Mouse (Mus musculus): ENCODE measurements around the gene Nae1. TPM values are rescaled to one million over a fixed set of nuclear protein-coding genes. Genes with fewer than 3 reads are reported as not detected.

Nae1 gene
- polyA plus RNA-seq, 1 experiment from 2014 or later: 68.8 TPM

DNA sequence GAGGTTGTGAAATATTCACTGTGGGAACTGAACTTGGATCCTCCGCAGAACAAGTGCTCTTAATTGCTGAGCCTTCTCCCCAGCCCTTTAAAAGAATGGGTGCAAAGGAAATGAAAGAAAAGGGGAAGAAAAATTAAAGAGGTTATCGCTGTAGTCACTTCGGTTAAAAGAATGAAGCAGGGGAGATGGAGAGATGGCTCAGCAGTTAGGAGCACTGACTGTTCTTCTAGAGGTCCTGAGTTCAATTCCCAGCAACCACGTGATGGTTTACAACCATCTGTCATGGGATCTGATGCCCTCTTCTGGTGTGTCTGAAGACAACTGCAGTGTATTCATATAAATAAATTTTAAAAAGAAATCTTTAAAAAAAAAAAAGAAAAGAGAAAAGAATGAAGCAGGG is 1.6 kb upstream of the Nae1 start:
- no peak for ATAC-seq (replicated peaks; ENCODE audit: extremely low read depth, insufficient read depth, low FRiP score)
- Histone ChIP-seq H3K4me3 (ENCODE audit: low read length) (peak overlapping the region; percentile 84), H3K27ac (ENCODE audit: low read length) (no peak overlapping the region), H3K4me2 (ENCODE audit: low read depth, low read length) (peak overlapping the region; percentile 86), H3K4me1 (ENCODE audit: control insufficient read depth, insufficient read depth, low read length) (peaks cover 23% of the 10 kb centered on the region), H3K27me3 (ENCODE audit: control insufficient read depth, insufficient read depth, low read length) (peaks cover 25% of the 10 kb centered on the region), H3K36me3 (ENCODE audit: control insufficient read depth, insufficient read depth) (peaks cover 4% of the 10 kb centered on the region; the same call in 1 of the 2 replicates), H3K9me3 (replicated peaks; ENCODE audit: control insufficient read depth, low read length) (no peaks in the 10 kb centered on the region), H3K9ac (ENCODE audit: low read length) (no peak overlapping the region)
- WGBS: 87% methylated on average over 4 of the region's 4 CpGs

DNA sequence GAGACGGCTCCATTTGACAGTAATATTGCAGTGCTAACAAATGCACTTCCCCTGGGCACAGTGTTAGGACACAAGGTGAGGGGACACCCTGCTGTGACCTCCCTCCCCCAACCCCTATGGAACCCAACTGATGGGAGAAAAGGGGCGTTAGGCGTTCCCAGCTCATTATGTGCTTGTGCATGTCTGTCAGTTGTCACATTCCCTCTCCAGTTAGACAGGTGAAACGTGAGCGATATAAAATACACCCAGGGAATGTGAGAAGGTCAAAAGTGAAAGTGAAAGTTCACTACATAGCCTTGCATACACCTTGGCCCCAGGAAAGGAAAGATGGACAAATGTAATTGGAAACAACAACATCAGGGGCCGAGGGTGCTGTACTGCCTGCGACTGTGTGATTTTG is 941 bp upstream of the Nae1 start:
- Histone ChIP-seq H3K27me3 (ENCODE audit: control insufficient read depth, insufficient read depth, low read length) (peaks cover 20% of the 10 kb centered on the region), H3K4me1 (ENCODE audit: control insufficient read depth, insufficient read depth, low read length) (peaks cover 21% of the 10 kb centered on the region), H3K9me3 (replicated peaks; ENCODE audit: control insufficient read depth, low read length) (no peaks in the 10 kb centered on the region), H3K4me3 (ENCODE audit: low read length) (peak overlapping the region; percentile 84), H3K27ac (ENCODE audit: low read length) (no peak overlapping the region), H3K9ac (ENCODE audit: low read length) (peak overlapping the region; percentile 69), H3K36me3 (ENCODE audit: control insufficient read depth, insufficient read depth) (peaks cover 4% of the 10 kb centered on the region; the same call in 1 of the 2 replicates), H3K4me2 (ENCODE audit: low read depth, low read length) (peak overlapping the region; percentile 86)
- no peak for ATAC-seq (replicated peaks; ENCODE audit: extremely low read depth, insufficient read depth, low FRiP score)
- WGBS: 20% methylated on average over 7 of the region's 7 CpGs

DNA sequence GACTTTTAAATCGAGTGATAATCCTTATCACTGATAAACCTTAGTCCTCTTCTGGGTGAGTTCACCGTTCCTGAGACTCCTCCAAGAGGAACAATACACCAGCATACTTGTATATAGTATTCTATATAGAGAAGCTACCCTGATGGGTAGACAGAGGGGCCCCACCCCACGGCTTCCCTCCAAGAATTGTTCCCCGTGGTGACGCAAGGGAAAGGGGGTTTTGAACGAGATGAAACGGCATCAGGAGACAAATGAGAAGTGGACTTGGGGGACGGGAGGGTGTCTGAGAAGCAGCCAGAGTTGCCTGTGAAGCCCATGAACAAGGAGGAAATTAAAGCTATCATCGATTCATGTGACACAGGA is 323 bp upstream of the Nae1 start:
- Histone ChIP-seq H3K4me1 (ENCODE audit: control insufficient read depth, insufficient read depth, low read length) (peaks cover 21% of the 10 kb centered on the region), H3K27me3 (ENCODE audit: control insufficient read depth, insufficient read depth, low read length) (peaks cover 14% of the 10 kb centered on the region), H3K4me2 (ENCODE audit: low read depth, low read length) (peak overlapping the region; percentile 86), H3K36me3 (ENCODE audit: control insufficient read depth, insufficient read depth) (peaks cover 9% of the 10 kb centered on the region), H3K9ac (ENCODE audit: low read length) (peak overlapping the region; percentile 69), H3K9me3 (replicated peaks; ENCODE audit: control insufficient read depth, low read length) (no peaks in the 10 kb centered on the region), H3K4me3 (ENCODE audit: low read length) (peak overlapping the region; percentile 84), H3K27ac (ENCODE audit: low read length) (0 out of 2 replicates have a peak overlapping the region, but pooled peaks have one; percentile 4)
- ATAC-seq (replicated peaks; ENCODE audit: extremely low read depth, insufficient read depth, low FRiP score): peak; percentile 42
- WGBS: 6% methylated on average over 9 of the region's 9 CpGs

DNA sequence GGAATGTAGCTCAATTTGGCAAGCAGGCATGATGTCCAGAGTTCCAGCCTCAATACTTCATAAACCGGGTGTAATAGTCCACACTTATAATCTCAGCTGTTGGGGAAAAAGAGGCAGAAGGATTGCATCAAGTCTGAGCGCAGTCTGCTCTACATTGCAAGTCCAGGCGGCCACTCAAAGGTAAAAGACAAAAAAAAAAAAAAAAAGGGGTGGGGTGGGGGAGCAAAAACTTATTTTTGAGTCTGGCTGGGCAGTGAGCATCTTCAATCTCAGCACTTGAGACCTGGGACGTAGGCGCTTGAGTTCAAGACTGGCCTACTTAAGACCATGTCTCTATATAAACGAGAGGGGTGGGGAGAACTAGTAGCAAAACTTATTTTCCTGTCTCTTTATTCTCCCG is 886 bp downstream of the Nae1 start:
- Histone ChIP-seq H3K4me1 (ENCODE audit: control insufficient read depth, insufficient read depth, low read length) (peaks cover 21% of the 10 kb centered on the region), H3K27ac (ENCODE audit: low read length) (no peak overlapping the region), H3K4me2 (ENCODE audit: low read depth, low read length) (peak overlapping the region; percentile 86), H3K4me3 (ENCODE audit: low read length) (peak overlapping the region; percentile 84), H3K36me3 (ENCODE audit: control insufficient read depth, insufficient read depth) (peaks cover 15% of the 10 kb centered on the region), H3K9me3 (replicated peaks; ENCODE audit: control insufficient read depth, low read length) (no peaks in the 10 kb centered on the region), H3K9ac (ENCODE audit: low read length) (peak overlapping the region; percentile 89), H3K27me3 (ENCODE audit: control insufficient read depth, insufficient read depth, low read length) (0 out of 2 replicates have a peak, but pooled peaks cover 2% of the 10 kb centered on the region)
- WGBS: 20% methylated on average over 7 of the region's 7 CpGs
- no peak for ATAC-seq (replicated peaks; ENCODE audit: extremely low read depth, insufficient read depth, low FRiP score)

DNA sequence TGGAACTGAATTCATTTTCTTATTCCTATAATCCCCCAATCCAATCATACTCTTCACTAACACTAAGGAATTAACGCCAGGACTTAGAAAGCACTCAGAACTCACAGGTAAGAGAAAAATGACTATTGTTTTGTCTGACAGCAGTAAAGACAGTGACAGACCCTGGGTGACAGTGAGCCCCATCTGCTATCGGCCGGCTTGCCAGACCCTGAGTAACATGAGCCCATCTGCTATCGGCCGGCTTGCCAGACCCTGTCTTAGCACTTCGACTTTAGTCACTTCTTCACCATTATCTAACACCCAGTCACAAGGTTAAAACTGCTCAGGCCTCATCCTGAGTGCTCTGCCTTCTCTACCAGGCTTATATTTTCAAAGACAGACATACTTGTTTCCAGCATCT is 4.8 kb downstream of the Nae1 start:
- Histone ChIP-seq H3K4me3 (ENCODE audit: low read length) (no peak overlapping the region), H3K9ac (ENCODE audit: low read length) (no peak overlapping the region), H3K27me3 (ENCODE audit: control insufficient read depth, insufficient read depth, low read length) (no peaks in the 10 kb centered on the region), H3K36me3 (ENCODE audit: control insufficient read depth, insufficient read depth) (peaks cover 21% of the 10 kb centered on the region), H3K4me1 (ENCODE audit: control insufficient read depth, insufficient read depth, low read length) (peaks cover 13% of the 10 kb centered on the region), H3K9me3 (replicated peaks; ENCODE audit: control insufficient read depth, low read length) (no peaks in the 10 kb centered on the region), H3K27ac (ENCODE audit: low read length) (no peak overlapping the region), H3K4me2 (ENCODE audit: low read depth, low read length) (no peak overlapping the region)
- 86% methylated on average over 6 of the region's 6 CpGs for WGBS
- no peak for ATAC-seq (replicated peaks; ENCODE audit: extremely low read depth, insufficient read depth, low FRiP score)

DNA sequence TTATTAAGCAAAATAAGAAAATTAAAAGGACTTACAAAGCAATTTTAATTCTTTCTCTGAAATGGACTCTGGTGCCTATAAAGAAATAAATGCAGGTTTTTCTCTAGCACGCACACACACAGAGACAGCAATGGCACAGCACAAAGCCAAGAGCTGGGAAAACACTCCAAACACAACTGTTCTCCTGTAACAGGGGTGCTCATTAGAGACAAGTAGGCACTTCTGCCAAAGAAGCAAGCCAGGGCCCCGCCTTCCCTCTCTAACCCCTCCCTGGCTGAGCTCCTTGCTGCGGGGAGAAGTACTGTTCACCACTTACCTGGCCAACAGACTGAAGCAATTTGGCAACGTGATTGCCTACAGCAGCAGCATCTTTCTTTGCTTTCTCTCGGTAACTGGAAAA is 16.6 kb downstream of the Nae1 start:
- no peak for ATAC-seq (replicated peaks; ENCODE audit: extremely low read depth, insufficient read depth, low FRiP score)
- WGBS: 78% methylated on average over 5 of the region's 5 CpGs
- Histone ChIP-seq H3K4me2 (ENCODE audit: low read depth, low read length) (no peak overlapping the region), H3K36me3 (ENCODE audit: control insufficient read depth, insufficient read depth) (peaks cover 40% of the 10 kb centered on the region), H3K27ac (ENCODE audit: low read length) (no peak overlapping the region), H3K9me3 (replicated peaks; ENCODE audit: control insufficient read depth, low read length) (no peaks in the 10 kb centered on the region), H3K4me3 (ENCODE audit: low read length) (no peak overlapping the region), H3K9ac (ENCODE audit: low read length) (no peak overlapping the region), H3K27me3 (ENCODE audit: control insufficient read depth, insufficient read depth, low read length) (no peaks in the 10 kb centered on the region), H3K4me1 (ENCODE audit: control insufficient read depth, insufficient read depth, low read length) (no peaks in the 10 kb centered on the region)

DNA sequence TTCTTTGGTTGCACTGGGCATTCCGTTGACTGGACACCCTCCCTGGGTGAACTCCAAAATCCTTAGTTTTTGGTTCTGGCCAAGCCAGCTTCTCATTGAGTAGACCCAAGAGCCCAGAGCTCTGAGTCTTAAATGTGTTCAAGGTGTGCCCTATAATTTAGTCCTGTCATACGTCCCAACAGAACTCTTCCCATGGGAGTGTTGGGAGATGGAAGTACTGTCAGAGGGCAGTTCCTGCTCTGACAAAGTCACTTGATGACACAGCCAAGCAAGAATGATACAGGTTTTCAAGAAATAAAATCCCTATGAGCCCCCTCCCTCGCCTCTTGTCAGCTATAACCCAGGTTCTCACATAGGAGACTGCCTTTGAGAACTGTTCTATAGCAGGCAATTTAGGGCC is 24.3 kb downstream of the Nae1 start:
- Histone ChIP-seq H3K4me2 (ENCODE audit: low read depth, low read length) (no peak overlapping the region), H3K4me3 (ENCODE audit: low read length) (no peak overlapping the region)

DNA sequence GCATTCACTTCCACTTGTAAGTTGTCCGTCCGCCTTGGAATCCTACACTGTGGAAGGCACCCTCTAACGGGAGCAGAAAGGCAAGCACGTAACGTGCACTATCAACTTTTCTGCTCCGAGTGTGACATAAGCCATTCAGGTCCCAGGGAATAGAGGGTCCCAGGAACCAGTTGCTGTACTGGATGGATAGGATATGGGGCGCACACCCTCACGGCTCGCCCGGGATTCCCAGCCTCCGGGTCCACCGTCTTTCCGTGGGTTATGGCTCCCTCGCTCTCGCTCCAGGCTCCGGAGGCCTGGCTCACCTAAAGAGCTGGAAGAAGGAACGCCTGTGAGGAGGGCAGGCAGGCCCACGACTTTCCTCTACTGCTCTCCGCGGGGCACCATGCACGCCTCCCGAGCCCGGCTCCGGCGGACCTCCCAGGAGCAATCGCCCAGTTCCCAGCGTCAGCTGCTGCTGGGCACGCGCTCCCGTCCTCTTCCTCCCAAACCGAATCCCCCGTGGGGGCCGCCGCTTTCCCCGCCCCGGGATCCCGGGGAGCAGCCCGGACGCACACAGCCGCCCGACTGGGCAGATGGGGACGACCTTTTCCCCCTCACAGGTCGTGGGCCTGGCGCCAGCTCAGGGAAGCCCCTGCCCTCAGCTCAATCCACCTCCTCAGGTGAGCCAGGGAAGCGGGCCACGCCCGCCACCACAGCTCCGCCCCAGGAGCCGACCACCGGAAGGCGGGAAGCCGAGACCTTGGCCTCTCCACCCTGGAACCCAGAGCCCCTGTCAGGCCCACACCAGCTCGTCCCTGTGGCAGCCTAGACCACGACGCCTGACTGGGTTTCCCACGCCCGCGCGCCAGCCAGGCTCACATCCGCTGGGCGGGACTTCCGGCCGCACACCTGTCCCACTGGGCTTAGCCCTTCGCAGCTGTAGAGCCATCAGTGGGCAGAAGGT is 25.1 kb downstream of the Nae1 start, which contains the start of gene Terb1:
TSS of gene Terb1 (minus strand) at position 850 of the 946 bp plus-strand sequence.
- Histone ChIP-seq H3K4me1 (ENCODE audit: control insufficient read depth, insufficient read depth, low read length) (no peaks in the 10 kb centered on the region), H3K9ac (ENCODE audit: low read length) (peak within 1 kb of the TSS; percentile 79), H3K36me3 (ENCODE audit: control insufficient read depth, insufficient read depth) (peaks cover 7% of the 10 kb centered on the region; the same call in 1 of the 2 replicates), H3K27me3 (ENCODE audit: control insufficient read depth, insufficient read depth, low read length) (no peaks in the 10 kb centered on the region), H3K27ac (ENCODE audit: low read length) (no peak within 1 kb of the TSS), H3K9me3 (replicated peaks; ENCODE audit: control insufficient read depth, low read length) (no peaks in the 10 kb centered on the region), H3K4me3 (ENCODE audit: low read length) (peak within 1 kb of the TSS; percentile 64), H3K4me2 (ENCODE audit: low read depth, low read length) (peak within 1 kb of the TSS; percentile 97)
- peak; percentile 75 for ATAC-seq (replicated peaks; ENCODE audit: extremely low read depth, insufficient read depth, low FRiP score)
- whole genome bisulfite sequencing: 3% methylated on average over 63 of the region's 64 CpGs

More for the DNA sequence above, 24.3 kb downstream of the Nae1 start:
- no peaks in the 10 kb centered on the region for H3K4me1 ChIP-seq (ENCODE audit: control insufficient read depth, insufficient read depth, low read length)
- no peak overlapping the region for H3K9ac ChIP-seq (ENCODE audit: low read length)
- H3K27me3 ChIP-seq (ENCODE audit: control insufficient read depth, insufficient read depth, low read length): no peaks in the 10 kb centered on the region
- no peak for ATAC-seq (replicated peaks; ENCODE audit: extremely low read depth, insufficient read depth, low FRiP score)
- peaks cover 11% of the 10 kb centered on the region; the same call in 1 of the 2 replicates for H3K36me3 ChIP-seq (ENCODE audit: control insufficient read depth, insufficient read depth)
- no peaks in the 10 kb centered on the region for H3K9me3 ChIP-seq (replicated peaks; ENCODE audit: control insufficient read depth, low read length)
- 83% methylated on average over 3 of the region's 3 CpGs for WGBS
- no peak overlapping the region for H3K27ac ChIP-seq (ENCODE audit: low read length)

DNA sequence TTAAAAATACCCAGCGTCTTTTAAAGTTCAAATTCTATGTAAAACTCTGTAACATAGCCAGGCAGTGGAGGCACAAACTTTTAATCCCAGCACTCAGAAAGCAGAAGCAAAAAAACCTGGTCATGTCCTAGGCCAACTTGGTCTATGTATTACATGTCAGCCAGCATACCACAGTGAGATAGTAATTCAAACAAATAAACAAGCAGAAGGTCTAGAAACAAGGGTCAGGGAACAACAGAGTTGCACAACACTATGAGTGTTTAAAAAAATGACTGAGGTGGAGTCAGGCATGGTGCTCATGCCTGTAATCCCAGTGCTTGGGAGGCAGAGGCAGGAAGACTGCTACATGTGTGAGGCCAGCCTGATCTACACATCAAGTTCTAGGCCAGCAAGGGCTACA is 55.3 kb downstream of the Nae1 start:
- H3K4me2 ChIP-seq (ENCODE audit: low read depth, low read length): no peak overlapping the region
- H3K4me3 ChIP-seq (ENCODE audit: low read length): no peak overlapping the region
- ATAC-seq (replicated peaks; ENCODE audit: extremely low read depth, insufficient read depth, low FRiP score): no peak
- no peaks in the 10 kb centered on the region for H3K27me3 ChIP-seq (ENCODE audit: control insufficient read depth, insufficient read depth, low read length)
- H3K9ac ChIP-seq (ENCODE audit: low read length): no peak overlapping the region
- H3K4me1 ChIP-seq (ENCODE audit: control insufficient read depth, insufficient read depth, low read length): no peaks in the 10 kb centered on the region
- H3K9me3 ChIP-seq (replicated peaks; ENCODE audit: control insufficient read depth, low read length): no peaks in the 10 kb centered on the region
- WGBS: 59% methylated on average over 1 of the region's 1 CpGs
- H3K36me3 ChIP-seq (ENCODE audit: control insufficient read depth, insufficient read depth): no peaks in the 10 kb centered on the region
- no peak overlapping the region for H3K27ac ChIP-seq (ENCODE audit: low read length)

All from heart, embryonic 16.5 days (tissue).